Mouse (Mus musculus) hindbrain, embryonic 14.5 days (tissue): ENCODE measurements around the gene Col4a4. TPM values are rescaled to one million over a fixed set of nuclear protein-coding genes. Genes with fewer than 3 reads are reported as not detected.

Experiments used
- ATAC-seq: fragments of 200-750 bp; cut with Nextera tagmentation; 2 replicates; pipeline ENCODE4 v1.8.0; 2017; ENCODE audit warnings: moderate number of reproducible peaks, mild to moderate bottlenecking, moderate TSS enrichment, moderate library complexity; ENCODE audit not compliant: low FRiP score
- DNase-seq: peaks from one replicate; pipeline ENCODE4 v3.0.0-alpha.2; 2015; ENCODE audit warnings: low spot score
- H3K27ac ChIP-seq: fragments of 300-500 bp; sonication (generic); 2 replicates; pipeline ENCODE4 v1.5.1; 2014; ENCODE audit warnings: mild to moderate bottlenecking, moderate library complexity
- H3K27me3 ChIP-seq: fragments of 300-500 bp; sonication (generic); 2 replicates; pipeline ENCODE4 v1.6.1; 2014; ENCODE audit warnings: mild to moderate bottlenecking, low read length, mixed read lengths; ENCODE audit not compliant: control insufficient read depth, insufficient read depth
- H3K36me3 ChIP-seq: fragments of 300-500 bp; sonication (generic); replicated peaks from 2 replicates; pipeline ENCODE4 v1.6.1; 2014; ENCODE audit not compliant: control insufficient read depth, insufficient read depth
- H3K4me1 ChIP-seq: fragments of 300-500 bp; sonication (generic); replicated peaks from 2 replicates; pipeline ENCODE4 v1.6.1; 2014; ENCODE audit warnings: antibody characterized with exemption, low read length, mixed read lengths; ENCODE audit not compliant: control insufficient read depth, insufficient read depth
- H3K4me2 ChIP-seq: fragments of 300-500 bp; sonication (generic); replicated peaks from 2 replicates; pipeline ENCODE4 v1.6.1; 2014; ENCODE audit warnings: mild to moderate bottlenecking, moderate library complexity
- H3K4me3 ChIP-seq: fragments of 300-500 bp; sonication (generic); replicated peaks from 2 replicates; pipeline ENCODE4 v1.5.1; 2014; ENCODE audit warnings: mild to moderate bottlenecking, low read length
- H3K9ac ChIP-seq: fragments of 300-500 bp; sonication (generic); 2 replicates; pipeline ENCODE4 v1.6.1; 2014
- H3K9me3 ChIP-seq: fragments of 300-500 bp; sonication (generic); 2 replicates; pipeline ENCODE4 v1.6.1; 2016; ENCODE audit warnings: low read length; ENCODE audit not compliant: control insufficient read depth
- WGBS: fragments of 180-500 bp; shearing (Covaris S2); extraction: QIAGEN DNeasy Blood & Tissue Kit; methylation state at CpG from one replicate; pipeline ENCODE4 v1.1.7; 2014; 5-methylcytosine and 5-hydroxymethylcytosine counted together
- polyA plus RNA-seq: library from polyadenylated mRNA; unstranded; fragments of >200 nt; fragmentation: Nextera tagmentation; extraction: Ambion mirVana; gene quantifications from 2 replicates; pipeline ENCODE4 v1.2.1, GENCODE M21; 2014

The Col4a4 gene
- polyA plus RNA-seq, 1 experiment from 2014 or later, result 0.25 TPM

DNA sequence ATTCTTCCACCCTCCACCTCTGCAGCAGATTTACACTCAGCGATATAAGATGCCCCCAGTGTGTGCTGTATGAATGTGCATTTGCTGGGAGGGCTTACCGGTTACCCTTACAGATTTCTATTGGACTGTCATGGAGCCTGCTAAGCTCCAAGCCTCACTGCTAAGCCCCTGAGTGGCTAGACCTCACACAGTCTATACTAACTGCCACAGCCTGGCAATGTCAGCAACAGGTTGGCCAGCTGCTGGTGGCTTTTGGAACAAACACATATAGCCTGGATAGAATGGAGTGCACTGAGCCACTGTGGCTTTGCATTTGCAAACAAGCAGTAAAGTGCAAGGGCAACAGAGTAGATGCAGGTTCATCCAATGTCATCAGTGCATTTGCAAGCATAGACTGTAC, 94.7 kb downstream of the Col4a4 start:
- Histone ChIP-seq H3K9me3 (no peaks in the 10 kb centered on the region), H3K9ac (no peak overlapping the region), H3K27me3 (no peaks in the 10 kb centered on the region), H3K36me3 (no peaks in the 10 kb centered on the region), H3K4me3 (no peak overlapping the region), H3K4me2 (no peak overlapping the region), H3K4me1 (no peaks in the 10 kb centered on the region), H3K27ac (no peak overlapping the region)
- DNase-seq, result no peak
- peak; percentile 31; the same call in 1 of the 2 replicates for ATAC-seq
- WGBS, result 80% methylated on average over 2 of the region's 2 CpGs

DNA sequence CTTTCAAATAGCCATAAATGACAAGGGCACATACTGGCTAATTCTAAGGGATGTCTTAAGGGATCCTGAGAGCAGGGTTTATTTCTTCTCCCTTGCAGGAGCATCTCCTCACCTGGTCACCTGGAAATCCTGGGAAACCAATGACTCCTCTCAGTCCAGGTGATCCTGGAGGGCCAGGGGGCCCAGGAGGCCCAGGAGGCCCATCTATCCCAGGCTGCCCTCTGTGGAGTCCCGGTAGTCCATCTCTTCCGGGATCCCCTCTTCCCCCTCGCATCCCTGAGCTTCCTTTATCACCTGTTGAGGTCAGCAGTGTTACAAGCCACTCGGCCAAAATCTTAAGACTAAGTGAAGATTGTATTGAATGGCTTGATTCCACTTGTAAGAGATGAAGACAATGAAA, 100.3 kb downstream of the Col4a4 start:
- Histone ChIP-seq H3K9me3 (no peaks in the 10 kb centered on the region), H3K4me3 (no peak overlapping the region), H3K27me3 (no peaks in the 10 kb centered on the region), H3K27ac (no peak overlapping the region), H3K36me3 (no peaks in the 10 kb centered on the region), H3K9ac (no peak overlapping the region), H3K4me1 (no peaks in the 10 kb centered on the region), H3K4me2 (no peak overlapping the region)
- ATAC-seq (no peak), DNase-seq (no peak)
- 84% methylated on average over 4 of the region's 4 CpGs for WGBS

DNA sequence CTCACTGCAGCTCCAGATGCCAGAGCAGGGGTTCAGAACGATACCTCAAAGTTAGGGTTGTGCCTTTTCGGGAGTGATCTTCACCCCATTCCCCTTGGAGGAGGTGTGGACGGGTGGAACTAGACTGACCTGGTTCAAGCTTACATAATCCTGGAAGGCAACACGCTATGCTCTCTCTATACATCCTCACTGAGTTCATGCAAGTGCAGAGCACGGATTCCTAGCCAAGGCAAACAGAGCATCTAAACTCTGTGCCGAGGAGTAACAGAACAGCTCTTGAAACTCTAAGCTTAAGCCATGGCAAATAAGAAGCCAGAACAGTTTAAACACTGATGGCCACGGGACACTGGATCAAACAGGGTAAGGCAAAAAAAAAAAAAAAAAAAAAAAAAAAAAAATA, 104.3 kb downstream of the Col4a4 start:
- no peaks in the 10 kb centered on the region for H3K4me1 ChIP-seq
- H3K4me2 ChIP-seq, result no peak overlapping the region
- no peaks in the 10 kb centered on the region for H3K27me3 ChIP-seq
- no peak overlapping the region for H3K4me3 ChIP-seq
- no peaks in the 10 kb centered on the region for H3K36me3 ChIP-seq
- WGBS, result 91% methylated on average over 7 of the region's 7 CpGs
- no peak for ATAC-seq
- no peak for DNase-seq
- no peak overlapping the region for H3K9ac ChIP-seq
- H3K27ac ChIP-seq, result no peak overlapping the region
- no peaks in the 10 kb centered on the region for H3K9me3 ChIP-seq

DNA sequence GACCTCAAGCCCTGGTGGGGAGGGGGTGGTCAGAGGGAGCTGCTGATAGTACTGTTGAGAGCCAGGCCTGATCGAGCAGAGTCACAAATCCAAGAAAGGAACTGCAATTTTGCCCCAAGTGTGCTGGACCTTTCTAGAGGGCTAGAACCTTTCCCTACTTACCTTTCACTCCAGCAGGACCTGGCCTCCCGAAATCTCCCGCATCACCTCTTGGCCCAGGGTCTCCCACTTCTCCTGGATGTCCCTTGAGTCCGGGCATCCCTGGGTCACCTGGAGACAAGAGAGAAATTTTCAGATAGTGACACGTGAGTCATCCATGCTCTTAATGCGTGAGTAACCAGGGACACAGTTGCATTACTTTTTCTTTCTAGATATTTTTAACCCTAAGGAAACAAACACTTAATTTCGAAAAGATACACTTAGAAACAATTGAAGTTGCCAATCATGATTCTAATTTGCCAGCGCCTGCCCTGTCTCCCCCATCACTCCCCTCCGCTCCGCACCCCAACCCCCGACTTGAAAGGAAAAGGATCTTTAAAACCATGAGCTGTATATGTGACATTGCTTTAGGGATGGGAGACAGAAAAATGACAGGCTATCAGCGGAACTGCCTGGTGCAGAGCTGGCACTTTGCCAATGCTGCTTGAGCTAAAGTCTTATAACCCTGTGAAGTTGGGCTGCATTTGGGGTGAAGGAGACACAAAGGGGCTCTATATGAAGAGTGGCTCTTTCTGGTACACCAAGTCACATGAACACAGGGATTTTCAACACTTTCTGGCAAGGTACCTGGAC, 106.8 kb downstream of the Col4a4 start:
- WGBS, result 86% methylated on average over 12 of the region's 12 CpGs
- H3K4me3 ChIP-seq, result no peak overlapping the region
- H3K4me1 ChIP-seq, result no peaks in the 10 kb centered on the region; the same call in 1 of the 2 replicates
- H3K27ac ChIP-seq, result no peak overlapping the region
- ATAC-seq (no peak), DNase-seq (no peak)
- no peak overlapping the region for H3K9ac ChIP-seq
- H3K9me3 ChIP-seq, result no peaks in the 10 kb centered on the region
- no peak overlapping the region for H3K4me2 ChIP-seq
- H3K27me3 ChIP-seq, result no peaks in the 10 kb centered on the region
- H3K36me3 ChIP-seq, result no peaks in the 10 kb centered on the region

DNA sequence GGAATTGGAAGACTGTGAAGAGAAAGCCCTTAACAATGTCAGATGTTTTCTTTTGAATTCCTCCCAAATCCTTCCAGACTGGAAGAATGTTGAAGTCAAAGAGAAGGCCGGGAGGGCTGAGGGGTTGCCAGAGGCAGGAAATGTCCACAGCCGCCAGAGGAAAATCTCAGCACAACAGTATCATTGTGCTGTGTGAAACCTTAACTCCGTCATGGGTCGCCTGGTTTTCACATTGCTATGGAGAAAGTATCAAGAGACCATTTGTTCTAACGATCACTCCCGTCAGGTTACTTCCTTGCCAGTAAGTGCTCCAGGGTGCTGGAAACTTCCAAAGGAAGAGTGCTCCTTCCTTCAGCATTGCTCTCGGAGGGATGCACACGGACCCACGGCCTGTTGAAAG, 109.9 kb downstream of the Col4a4 start:
- Histone ChIP-seq H3K36me3 (no peaks in the 10 kb centered on the region), H3K27ac (peak overlapping the region; percentile 45; the same call in 1 of the 2 replicates), H3K27me3 (no peaks in the 10 kb centered on the region), H3K9me3 (no peaks in the 10 kb centered on the region), H3K4me1 (peaks cover 6% of the 10 kb centered on the region), H3K4me3 (no peak overlapping the region), H3K9ac (no peak overlapping the region), H3K4me2 (no peak overlapping the region; the same call in 1 of the 2 replicates)
- 9% methylated on average over 9 of the region's 9 CpGs for WGBS
- ATAC-seq, result peak; percentile 51
- peak; percentile 29 for DNase-seq

DNA sequence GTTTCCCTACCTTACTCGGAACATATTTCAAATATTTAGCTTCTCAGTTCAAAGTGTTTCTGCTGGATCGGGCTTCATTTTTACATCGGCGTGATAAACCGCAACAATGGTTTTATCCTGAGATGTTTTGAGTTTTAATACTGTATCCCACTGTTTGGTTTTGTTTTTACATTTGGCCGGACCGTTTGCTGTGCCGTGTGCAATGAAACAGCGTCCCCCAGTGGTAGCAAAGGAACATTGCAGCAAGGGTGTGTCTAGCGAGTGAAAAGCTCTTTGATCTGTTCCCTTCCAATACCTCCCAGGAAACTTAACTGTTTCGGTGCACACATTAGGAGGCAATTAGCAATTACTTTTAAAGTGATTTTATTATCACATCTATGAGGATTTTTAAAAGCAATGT, 110.4 kb downstream of the Col4a4 start:
- peak; percentile 75 for DNase-seq
- no peaks in the 10 kb centered on the region for H3K9me3 ChIP-seq
- no peak overlapping the region for H3K9ac ChIP-seq
- no peaks in the 10 kb centered on the region for H3K27me3 ChIP-seq
- H3K4me2 ChIP-seq, result no peak overlapping the region; the same call in 1 of the 2 replicates
- no peak overlapping the region for H3K4me3 ChIP-seq
- peaks cover 6% of the 10 kb centered on the region for H3K4me1 ChIP-seq
- no peaks in the 10 kb centered on the region for H3K36me3 ChIP-seq
- no peak for ATAC-seq
- H3K27ac ChIP-seq, result peak overlapping the region; percentile 45; the same call in 1 of the 2 replicates
- WGBS, result 40% methylated on average over 11 of the region's 11 CpGs

DNA sequence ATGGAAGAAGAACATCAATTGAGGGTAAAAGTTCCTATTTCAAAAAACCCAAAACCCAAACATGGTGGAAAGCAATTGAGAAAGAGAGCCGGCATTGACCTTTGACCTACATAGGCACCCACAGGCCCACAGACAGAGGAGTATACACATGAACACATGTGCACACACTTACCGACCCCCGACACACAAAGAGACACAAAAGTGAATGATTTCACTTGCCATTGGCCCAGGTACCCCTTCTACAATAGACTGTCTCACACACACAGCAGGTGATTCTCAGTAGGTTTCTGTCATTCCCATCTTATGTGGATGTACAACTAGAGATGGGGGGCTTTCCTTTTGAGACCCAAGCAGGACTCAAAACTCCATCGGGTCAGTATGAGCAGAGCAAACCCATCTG, 110.8 kb downstream of the Col4a4 start:
- Histone ChIP-seq H3K4me1 (peaks cover 6% of the 10 kb centered on the region), H3K9ac (no peak overlapping the region), H3K27ac (no peak overlapping the region), H3K9me3 (no peaks in the 10 kb centered on the region), H3K36me3 (no peaks in the 10 kb centered on the region), H3K27me3 (no peaks in the 10 kb centered on the region), H3K4me2 (no peak overlapping the region), H3K4me3 (no peak overlapping the region)
- DNase-seq (no peak), ATAC-seq (no peak)
- WGBS, result 67% methylated on average over 4 of the region's 4 CpGs

DNA sequence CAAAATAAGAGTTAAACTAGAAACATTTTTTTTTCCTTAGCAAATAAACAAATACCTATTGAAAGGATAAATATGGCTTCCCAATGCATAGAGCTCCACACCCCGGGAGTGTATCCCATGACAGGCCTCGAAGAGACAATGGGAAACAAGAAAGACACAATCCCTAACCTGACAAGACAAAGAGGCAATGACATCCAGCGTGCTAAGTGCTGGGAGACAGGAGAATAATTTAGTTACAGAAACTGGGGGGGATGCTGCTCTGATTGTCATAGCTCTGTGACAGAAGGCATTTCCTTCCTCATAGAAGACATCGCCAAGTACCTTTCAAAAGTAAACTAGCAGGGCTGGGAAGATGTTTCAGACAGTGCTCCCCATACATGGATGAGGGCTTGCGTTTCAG, 111.4 kb downstream of the Col4a4 start:
- 31% methylated on average over 5 of the region's 5 CpGs for WGBS
- Histone ChIP-seq H3K9me3 (no peaks in the 10 kb centered on the region), H3K4me1 (peaks cover 6% of the 10 kb centered on the region), H3K4me2 (no peak overlapping the region), H3K27me3 (no peaks in the 10 kb centered on the region), H3K36me3 (no peaks in the 10 kb centered on the region), H3K9ac (no peak overlapping the region), H3K27ac (no peak overlapping the region), H3K4me3 (no peak overlapping the region)
- DNase-seq, result no peak
- no peak for ATAC-seq

DNA sequence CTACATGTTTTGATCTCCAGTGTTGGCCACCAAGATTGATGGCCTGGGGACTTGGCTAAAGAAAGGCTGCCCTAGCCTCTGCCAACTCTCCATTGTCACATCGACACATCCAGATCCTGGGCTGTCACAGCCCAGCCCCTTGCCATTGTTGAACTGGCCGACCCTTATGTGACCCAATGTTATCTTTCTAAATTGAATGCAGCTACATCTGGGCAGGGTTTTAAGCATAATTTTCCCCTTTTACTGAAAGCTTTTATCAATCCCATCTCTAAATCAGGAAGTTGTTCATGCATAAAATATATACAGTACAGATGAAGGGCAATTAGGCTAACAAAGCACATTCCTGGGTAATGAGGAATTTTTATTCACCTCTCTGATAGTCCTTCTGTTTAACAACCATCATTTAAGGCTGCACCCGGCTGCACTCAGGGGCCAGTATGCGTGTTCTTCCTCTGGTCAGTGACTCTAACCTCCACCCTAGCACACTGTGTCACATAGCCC, 112.1 kb downstream of the Col4a4 start:
- ATAC-seq (peak; percentile 49; the same call in 1 of the 2 replicates), DNase-seq (no peak)
- H3K36me3 ChIP-seq, result no peaks in the 10 kb centered on the region
- no peak overlapping the region for H3K4me2 ChIP-seq
- peaks cover 6% of the 10 kb centered on the region for H3K4me1 ChIP-seq
- H3K27ac ChIP-seq, result no peak overlapping the region
- H3K27me3 ChIP-seq, result no peaks in the 10 kb centered on the region
- H3K4me3 ChIP-seq, result no peak overlapping the region
- no peak overlapping the region for H3K9ac ChIP-seq
- H3K9me3 ChIP-seq, result no peaks in the 10 kb centered on the region
- 12% methylated on average over 4 of the region's 4 CpGs for WGBS
